Mouse (Mus musculus) layer of hippocampus, postnatal 14 days (tissue): ENCODE measurements at regions not wholly inside any gene's neighbourhood (a gene's known extent, or its start where the extent isn't known, plus 50 kb on each side); places are given as distances from the start of the nearest gene placed in this dataset.
"Not testable (repeated sequence)": the region's sequence is repeated elsewhere in the genome, so short reads cannot be mapped to it uniquely, and the experiment has no call there.

Experiments
- DNase-seq, 2 experiments: peaks; one replicate each; pipeline ENCODE4 v3.0.0; 2021 to 2022; ENCODE audit warnings: low spot score in 2 of 2, mixed read lengths in 1 of 2

DNA sequence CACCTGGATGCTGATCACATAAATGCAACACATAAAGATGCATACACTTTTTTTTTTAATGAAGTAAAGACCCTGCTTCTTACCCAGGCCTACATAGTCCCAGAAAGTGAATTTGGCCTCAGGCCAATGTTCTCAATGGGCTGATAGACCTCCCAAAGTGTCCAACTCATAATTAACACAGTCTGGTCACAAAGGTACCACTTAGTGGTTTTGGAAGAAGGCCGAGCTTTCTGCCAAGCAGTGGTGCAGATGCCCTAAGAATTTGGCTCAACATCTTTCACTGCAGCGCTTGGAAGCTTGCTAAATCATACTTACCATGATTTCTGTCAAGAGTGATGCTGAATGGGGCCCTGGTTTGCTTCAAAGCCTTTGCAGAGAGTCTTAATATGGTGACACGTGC is 706.4 kb upstream of the Rag2 start:
- peak in 1 of 2 experiments; percentile 4 for DNase-seq

DNA sequence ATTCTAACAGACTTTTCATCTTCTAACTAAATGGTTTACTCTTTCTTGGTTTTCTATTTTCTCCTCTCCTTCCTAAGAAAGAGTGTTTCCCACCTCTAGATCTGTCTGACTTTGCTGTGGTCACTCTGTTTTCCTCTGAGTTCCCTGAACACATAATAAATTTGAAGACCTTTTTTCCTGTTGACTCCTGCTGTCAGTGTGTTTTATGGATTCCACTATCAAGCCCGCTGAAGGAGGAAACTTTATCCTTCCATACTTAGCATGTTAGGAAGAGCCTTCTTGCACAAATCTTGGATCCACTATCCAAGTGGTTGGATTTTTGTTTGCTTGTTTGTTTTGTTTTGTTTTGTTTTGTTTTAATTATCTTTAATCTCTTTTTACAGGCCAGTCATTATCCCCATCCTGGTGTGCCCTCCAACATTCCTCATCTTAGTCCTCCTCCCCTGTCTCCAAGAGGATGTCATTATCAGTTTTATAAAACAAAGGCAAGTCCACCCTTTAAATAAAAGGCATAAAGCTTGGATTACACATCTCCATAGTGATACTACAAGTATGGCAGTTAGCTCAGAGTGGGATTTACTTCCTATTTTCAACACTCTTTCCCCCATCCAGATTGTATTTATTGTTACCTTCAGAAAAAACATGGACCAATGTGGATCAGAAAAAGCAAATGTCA is 704.8 kb upstream of the Rag2 start:
- no peak for DNase-seq

DNA sequence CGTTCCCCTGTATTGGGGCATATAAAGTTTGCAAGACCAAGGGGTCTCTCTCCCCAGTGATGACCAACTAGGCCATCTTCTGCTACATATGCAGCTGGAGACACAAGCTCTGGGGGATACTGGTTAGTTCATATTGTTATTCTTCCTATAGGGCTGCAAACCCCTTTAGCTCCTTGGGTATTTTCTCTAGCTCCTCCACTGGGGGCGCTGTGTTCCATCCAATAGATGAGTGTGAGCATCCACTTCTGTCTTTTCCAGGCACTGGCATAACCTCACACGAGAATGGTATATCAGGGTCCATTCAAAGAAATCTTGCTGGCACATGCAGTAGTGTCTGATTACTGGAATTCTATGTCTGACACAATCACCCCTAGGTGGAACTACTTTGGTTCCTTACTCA is 675.9 kb upstream of the Rag2 start:
- not testable (repeated sequence) for DNase-seq

DNA sequence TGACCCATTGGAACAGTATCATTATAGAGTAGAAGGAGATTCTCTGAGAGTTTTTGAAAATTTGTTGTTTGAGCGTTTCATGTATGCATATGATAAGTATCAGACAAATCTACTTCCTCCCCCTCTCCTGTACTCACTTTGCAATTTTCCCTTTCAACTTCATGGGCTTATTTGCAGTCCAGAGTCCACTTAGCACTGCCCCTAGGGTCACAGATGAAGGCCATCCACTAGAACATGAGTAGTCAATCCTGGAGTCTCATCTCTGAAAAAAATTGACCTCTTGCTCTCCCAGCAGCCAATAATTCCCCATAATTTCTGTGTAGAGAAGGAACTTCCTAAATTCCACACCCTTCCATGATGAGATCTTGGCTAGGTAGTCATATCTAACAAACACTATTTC is 665.1 kb upstream of the Rag2 start:
- no peak for DNase-seq

DNA sequence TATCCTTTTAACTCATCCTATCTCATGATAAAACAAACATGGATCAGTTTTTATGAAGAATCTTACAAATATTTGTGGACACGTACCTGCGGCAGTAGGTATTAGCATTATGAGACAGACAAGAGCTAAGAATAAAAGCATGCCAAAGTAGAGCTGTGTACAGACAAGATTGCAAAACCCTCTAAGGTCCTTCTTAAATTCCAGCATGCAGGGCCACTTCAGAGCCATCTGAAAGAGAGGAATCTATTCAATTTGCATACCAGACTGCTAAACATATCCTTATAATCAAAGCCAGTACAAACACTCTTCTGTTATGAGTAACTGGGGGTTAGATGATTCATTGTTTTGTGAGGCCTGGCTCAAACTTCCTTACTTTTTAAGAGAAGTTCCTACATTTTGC is 659.9 kb upstream of the Rag2 start:
- no peak for DNase-seq

DNA sequence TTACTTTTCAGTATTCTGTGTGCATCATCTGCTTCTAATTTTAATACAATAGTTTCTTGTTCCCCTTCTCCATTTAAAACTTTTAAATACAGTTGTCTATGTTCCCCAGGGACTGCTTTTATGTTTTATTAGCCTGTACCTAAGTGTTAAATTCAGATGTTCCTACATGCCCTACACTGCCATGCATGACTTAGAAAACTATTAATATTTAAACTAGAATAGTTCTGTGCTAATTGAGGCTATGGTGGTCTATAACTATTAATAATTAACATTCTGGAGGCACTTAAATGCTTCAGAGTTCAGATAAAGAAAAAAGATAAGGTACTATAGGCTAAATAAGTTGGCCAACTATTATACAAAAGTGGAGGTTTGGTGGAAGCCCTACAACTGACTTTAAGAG is 647.3 kb upstream of the Rag2 start:
- DNase-seq = no peak

DNA sequence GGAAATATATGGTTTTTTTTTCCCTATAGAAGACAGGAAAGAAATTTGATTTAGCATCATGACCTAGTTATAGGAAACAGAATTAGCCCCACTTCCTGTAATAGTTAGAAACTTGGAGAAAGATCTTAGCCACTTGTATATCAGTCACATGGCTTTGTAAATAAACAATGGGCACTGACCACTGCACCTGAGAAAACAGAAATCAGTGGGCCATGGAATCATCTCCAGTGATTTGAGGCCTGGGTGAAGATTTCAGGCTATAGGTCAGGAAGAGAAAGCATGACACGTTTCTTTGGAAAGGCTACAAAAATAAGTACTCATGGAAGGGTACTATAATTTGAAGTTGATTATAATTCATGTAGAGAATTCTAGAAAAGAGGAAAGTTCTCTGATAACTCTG is 642.2 kb upstream of the Rag2 start:
- DNase-seq = no peak

DNA sequence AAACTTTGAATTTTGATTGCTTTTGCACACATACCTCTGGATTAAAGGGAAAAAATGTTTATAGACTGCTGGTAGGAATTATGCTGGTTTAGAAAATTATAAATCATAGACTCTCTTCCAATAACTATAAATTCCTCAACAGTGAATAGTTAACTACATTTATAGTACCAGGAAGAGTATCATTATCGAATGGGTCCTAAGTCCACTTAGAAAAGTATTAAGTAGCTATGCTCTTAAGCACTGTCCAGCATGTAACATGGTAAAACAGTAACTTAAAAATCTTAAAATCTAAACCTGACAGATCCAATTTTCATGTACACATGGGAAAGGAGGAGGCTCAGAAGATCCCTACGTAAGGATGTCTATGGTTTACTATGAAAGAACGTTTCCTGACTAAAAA is 609.2 kb upstream of the Rag2 start:
- DNase-seq = no peak

DNA sequence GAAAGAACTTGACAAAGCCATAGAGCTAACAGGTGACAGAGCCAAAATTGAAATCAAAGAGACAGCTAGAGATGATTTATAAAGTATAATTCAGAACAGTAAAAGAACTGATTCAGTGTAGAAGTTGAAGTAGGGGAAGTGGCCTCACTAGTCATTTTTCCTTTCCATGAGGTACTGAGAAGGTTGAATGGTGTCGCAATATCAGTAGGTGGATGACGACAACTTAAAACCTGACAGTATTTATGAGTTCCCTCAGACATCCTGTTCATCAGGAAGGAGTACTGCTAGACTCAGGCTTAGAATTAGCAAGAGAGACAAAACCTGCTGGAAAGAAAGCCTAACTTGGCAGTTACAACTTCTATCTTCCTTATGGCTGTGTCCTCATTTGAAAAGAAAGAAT is 605.1 kb upstream of the Rag2 start:
- no peak for DNase-seq

DNA sequence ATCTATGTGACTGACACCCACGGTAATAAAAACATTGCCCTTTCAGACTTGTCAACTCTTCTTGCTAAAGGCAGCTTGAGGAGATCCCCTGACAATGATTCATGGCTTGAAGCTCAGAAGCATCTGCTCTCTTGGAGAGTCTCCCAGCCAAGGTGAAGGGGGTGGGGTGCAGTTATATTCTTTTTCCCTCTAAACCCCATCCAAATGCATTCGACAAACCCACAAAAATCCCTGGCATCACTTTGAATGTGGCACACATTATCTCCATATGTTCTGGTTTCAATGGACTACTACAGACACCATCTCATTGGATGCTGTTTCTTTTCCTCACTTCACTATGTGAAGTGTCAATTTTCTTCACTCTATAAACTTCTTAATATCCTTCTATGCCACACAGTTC is 603.0 kb upstream of the Rag2 start:
- peak in 1 of 2 experiments; percentile 9 for DNase-seq

DNA sequence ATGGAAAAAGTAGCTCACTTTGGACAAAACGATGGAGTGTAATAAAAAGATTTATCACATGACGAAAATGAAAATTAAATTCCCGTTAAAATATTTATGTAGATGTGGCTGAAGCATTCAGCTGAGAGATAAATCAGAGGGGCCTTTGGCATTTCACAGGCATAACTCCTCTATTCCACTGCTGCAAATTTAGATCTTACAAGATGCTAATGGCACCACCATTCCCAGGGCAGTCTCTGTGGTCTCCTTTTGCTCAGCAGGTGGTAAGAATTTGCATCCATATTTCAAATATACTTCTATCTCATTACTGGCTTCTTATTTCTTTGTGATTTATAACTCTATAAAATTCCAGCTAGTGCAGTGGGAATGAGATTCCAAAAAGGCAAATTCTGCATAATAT is 581.5 kb upstream of the Rag2 start:
- no peak for DNase-seq

DNA sequence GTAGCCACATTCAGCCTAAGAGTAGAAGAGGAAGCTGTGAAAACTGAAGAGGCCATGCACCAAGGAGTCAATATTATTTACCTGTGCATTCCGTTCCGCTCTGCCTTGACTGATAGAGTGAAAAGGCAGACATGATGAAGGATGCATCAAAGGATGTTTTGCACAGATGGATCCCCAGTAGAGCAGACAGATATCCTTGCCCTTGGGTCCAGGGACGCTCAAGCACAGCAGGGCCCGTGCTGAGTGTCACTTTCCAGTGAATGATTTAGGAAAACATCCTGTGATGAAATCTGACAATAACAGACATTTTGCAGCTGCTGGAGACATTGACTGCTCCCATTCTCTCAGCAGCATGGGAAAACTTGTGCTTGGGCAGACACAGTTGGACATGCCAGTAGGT is 561.6 kb upstream of the Rag2 start:
- no peak for DNase-seq

DNA sequence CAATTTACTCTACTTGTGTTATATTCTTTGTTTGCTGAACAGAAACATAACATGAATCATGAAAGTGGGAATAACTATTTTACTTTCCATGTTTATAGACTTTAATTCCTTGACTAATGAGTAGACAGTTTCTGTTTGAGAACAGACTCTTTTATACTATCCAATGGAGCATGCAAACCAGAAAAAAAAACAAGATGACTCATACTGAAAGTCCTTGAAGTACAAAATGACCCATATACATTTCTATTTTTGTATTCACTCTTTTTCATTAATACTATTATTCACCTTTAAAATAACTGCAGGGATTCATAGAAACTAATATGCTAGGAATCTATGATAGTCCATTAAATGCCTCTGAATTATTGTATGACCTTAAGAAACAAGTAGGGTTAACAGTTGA is 549.5 kb upstream of the Rag2 start:
- no peak for DNase-seq

DNA sequence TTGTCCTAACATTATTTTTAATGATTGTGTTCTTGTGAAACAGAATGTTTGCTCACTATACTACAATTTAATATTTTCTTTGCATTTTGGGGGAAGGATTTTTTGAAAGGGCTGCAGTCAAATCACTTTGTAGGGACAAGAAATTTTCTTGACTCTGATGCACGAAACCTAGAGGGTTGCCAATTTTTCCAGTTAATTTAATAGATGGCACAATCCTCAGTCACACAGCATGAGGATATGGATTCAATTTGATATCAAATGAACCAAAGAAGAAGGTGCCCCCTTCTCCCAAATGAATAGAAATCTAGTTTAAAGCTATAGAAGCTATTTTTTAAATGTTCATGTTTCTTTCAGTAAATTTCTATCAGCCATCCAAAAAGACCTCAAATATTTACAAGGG is 544.3 kb upstream of the Rag2 start:
- no peak for DNase-seq

DNA sequence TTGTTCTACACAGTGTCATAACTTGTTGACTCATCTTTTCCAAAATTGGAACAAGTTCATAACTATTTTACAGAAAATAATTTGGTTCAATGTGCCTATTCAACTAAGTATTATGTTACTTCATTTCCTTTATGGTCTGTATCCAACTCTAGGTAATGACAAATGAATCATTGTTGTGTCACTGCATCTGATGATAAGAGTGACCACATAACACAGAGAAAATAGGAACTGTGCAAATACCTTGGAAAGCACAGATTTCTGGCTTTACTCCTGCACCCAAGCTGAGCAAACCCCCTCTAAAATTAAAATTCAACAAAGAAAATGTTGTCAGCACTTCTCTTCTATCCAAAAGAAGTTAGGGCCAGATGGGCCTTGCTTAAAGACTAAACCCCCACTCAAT is 540.7 kb upstream of the Rag2 start:
- DNase-seq = no peak

DNA sequence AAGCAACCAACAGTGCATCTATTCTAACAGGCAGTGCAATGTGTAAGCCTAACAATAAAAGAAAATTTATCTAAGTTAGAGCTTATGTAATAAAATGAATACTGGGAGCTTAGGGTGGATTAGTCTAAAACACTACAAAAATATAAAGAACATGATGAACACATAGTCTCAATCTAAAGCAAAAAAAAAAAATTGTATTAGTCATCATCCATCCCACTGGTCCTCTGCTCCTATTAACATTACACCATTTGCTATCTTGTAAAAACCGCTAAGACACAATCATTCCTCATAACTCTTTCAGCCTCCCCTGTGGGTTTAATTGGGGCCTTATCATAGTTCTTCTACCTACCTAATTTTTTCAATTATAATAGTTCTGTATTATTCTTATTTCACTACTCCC is 539.9 kb upstream of the Rag2 start:
- no peak for DNase-seq

DNA sequence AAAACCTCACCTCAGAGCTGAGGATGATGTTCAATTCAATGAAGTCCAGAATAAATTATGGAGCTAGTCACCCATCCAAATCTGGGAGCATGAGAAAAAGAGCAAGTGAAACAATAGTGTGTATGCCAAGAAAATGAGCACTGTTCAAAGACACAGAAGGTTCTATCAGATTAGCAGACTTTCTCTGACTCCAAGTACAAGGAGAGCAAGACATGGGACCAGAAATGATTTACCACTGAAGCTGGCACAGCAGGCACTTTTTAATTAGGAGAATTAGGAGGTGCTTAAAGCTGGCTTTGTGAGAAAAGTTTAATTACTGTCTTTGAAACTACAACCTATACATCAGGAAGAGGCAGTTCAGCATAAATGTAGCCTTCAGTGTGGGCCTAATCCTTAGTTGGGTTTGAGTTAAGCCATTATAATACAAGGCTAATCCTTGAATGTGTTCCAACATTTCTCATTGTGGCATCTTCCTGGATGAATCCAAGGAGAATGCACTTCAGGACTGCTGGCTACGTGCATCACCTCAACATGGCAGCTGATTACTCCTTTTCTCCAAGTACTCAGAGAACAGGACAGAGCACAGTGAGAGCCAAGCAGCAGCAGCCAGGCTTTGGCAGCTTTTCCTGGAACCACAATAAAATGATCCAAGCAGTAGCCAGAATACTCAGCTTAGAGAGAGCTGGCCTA is 517.2 kb upstream of the Rag2 start:
- DNase-seq = peak; percentile 5 to 42

DNA sequence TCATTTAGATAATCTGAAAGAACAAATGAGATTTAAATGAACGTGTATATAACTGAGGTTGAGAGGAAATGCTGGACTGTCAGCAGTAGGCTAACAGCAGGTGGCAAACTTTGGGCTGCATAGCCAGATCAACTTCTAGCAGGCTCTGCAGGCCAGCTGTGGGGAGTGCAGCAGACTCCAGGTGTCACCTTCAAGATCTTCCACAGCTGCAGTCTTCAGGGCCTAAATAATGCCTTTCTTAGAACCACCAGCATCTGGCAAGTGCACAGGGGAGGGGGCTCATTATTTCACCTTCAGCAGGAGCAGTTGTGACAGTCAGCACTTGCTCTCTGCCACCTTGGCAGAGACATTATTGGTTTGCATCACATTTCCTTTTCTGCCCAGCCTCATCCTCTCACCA is 487.7 kb upstream of the Rag2 start:
- no peak for DNase-seq

DNA sequence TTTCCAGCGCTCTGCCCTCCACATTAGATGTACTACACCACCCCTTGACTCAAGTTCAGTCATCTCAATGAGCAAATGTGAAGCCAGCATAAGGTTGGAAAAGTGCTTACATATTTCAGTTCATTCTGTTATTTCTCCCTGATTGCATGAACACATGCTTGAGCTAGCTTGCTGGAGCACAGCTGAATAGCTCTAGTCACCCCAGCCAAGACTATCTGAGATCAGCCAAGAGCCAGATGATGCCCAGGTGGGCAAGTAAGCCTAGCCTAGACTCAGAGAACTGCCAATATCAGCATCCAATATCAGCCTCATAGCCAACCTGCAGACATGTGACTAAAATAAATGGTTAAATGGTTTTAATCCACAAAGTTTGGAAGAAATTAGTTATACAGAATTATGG is 484.6 kb upstream of the Rag2 start:
- peak in 1 of 2 experiments; percentile 33 for DNase-seq

DNA sequence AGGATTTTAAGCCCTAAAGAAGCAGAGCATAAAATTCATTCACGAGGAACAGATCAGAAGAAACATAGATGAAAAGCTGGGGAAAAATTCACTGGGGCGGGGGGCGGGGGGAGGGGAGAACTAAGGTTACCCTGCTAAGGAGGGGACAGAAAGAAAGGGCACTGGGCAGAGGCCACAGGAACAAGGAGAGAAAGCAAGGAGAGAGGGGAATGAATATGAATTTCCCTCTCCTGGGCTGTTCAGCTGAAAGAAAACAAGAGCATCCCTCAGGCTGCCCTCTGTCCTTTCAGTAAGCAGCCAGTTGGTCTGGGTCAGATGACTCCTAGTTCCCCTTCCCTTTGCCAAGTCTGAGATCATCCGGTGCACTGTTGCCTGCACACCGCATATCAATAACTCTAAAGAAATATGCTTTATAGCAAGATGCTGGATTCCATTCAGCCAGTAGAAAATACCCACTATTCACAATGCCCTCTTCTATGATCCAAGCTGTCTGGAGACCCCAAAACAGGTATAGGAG is 467.7 kb upstream of the Rag2 start:
- no peak for DNase-seq

DNA sequence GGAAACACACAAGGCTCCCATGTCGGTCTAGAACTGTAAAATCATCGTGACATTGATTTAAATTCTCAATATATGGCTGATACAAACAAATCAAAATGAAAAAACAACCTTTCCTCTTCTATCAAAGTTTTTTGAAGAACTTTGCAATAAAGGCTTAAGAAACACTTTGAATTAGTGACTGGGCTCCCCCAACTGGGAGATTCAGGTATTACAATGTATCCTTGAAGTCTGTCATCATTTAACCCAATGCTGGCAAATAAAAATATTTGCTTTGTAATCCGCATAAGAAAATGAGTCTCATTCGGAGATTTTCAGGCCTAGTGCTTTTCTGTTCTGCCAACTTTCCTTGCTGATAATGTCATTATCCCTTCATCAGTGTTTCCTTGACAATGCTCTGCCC is 465.2 kb upstream of the Rag2 start:
- DNase-seq = peak; percentile 21 to 79

DNA sequence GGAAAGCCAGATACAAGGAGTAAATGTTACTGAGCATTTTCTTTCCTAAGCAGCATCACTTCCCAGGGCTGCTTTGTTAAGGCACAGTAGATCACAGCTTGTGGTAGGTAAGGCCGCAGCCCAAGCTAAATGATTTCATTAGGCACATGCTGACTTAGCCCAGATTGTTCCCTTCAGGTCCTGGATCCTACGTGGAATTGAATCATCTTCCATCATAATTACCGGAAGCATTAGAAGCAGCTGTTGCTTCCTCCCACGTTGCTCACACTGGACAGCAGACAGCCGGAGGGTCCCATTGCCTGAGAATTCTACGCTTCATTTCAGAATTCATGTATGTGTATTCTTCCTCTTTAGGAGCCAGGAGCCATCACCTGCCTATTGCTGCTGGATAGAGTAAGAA is 458.6 kb upstream of the Rag2 start:
- DNase-seq = no peak

DNA sequence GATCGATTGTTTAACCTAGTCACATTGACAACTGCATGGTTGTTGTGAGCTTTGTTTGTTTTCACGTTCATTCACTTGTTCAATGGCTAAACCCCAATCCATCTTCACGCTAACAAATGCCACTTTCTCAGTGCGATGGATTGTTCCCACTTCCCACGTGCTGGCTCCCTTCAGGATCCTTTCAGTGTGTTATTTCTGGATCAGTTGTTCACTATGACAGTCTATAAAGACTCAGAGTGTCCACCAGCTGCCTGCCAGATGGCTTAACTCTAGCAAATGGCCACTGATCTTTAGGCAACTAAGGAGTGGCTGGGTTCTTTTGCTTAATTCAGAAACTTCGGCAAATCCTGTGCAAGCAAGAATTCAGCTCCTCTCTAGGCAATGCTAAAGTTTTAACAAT is 451.7 kb upstream of the Rag2 start:
- peak; percentile 21 to 39 for DNase-seq
